Mouse (Mus musculus) CD4-positive helper T cell, adult 2 months (primary cell): ENCODE results near the gene Klhl36.

Experiments
- DNase-seq: peaks from one replicate; pipeline ENCODE4 v3.0.0-alpha.2; 2012; ENCODE audit warnings: low read depth, missing footprints, low spot score

Gene Klhl36

DNA sequence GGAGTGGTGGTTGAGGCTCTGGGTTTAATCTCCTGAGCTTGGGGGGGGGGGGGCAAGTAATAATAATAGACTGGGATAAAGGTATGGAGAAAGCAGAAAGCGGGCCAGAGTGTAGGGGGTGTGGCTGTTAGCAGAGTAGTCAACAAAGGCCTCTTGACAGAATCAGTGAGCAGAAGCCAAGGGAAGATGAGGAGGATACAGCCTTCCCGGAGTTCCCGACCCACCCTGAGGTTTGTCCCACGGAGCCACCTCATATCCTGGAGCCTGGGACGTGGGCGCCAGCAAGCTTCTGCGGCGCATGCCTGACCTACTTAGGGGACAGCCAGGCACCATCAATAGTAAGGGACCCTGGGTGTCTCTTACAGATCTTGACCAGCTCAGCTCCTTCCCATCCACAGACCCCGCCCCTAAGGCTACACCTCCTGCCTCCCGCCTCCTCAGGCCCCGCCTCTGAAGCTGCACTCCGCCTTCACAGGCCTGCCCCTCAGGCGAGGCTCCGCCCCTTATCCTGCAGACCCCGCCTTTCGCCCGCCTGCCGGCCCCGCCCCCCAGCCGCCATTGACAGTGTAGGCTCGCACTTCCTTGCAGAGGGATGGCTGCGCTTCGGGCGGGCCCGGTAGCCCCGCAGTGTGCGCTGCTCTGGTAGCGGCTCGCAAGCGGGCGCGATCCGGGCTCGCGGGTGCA is at the start of gene Klhl36:
Klhl36 (plus strand) TSS at position 561 of the 684 bp plus-strand sequence.
- peak; percentile 95 for DNase-seq

DNA sequence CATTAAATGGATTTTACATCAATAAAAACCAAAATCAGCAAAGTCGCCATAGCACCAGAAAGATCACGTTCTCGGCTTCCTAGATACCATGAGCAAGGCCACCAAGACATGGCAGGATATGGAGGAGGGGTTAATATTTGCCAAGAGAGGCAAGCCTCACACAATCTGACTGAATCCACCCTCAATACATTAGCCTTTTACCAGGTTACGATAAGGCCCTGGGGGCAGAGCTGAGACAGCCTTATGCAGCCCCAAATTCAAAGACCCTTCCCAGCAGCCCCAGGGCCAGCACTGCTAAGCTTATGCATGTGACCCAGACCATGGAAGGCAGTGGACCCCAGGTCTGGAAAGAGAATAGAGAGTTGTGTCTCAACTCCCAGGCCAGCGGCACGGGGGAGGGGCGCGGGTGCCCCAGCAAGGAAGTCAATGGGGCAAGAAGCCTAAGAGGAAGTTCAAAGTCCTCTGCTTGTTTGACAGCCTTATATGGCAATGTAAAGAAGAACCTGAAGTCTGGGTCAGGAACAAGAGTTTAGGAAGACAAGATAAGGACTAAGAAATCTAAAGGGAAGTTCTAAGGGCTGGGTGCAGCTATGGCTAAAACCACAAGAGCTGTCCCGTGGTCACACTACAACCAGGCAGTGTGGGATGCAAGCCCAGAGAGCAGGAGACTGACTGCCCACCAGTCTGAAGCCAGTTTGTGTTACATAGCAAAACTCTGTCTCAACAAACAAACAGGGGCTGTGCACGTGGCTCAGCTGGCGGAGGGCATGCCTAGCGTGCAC is 49.2 kb upstream of the Klhl36 start:
- peak; percentile 68 for DNase-seq

DNA sequence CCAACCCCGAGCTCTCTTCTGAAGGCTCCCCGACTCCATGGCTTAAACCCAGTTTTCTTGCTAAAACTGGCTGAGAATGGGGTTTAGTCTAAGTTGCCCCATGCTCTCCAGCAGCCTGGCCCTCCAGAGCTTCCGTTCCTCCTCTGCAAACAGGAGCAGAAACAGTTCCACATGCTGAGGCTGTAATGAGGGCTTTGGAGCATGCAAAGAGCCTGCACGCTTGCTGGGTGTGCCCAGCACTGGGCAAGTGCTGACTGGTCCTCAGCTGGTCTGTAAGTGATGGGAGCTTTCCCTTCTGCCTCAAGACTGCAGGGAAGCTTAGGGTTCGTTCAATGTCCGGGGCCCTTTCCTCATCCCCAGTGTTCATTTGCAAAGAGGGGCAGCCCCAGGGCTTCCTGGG is 45.8 kb upstream of the Klhl36 start:
- no peak for DNase-seq

DNA sequence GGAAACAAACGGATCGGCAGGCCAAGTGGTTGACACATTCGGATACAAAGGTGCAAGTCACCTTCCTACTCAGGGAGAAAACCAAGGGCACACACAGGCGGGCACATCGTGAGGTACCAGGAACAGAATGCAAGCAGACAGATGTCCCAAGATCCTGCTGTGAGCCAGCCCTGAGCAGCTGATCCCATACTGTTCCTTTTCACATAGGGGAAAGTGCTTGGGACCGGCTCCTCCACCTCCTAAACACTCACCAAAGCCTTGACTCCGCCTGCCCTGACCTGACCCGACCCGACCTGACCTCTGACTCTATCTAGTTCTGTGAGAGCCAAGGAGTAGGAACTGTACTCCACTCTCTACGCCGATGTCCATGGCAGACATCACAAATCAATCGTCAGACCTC is 44.6 kb upstream of the Klhl36 start:
- no peak for DNase-seq

DNA sequence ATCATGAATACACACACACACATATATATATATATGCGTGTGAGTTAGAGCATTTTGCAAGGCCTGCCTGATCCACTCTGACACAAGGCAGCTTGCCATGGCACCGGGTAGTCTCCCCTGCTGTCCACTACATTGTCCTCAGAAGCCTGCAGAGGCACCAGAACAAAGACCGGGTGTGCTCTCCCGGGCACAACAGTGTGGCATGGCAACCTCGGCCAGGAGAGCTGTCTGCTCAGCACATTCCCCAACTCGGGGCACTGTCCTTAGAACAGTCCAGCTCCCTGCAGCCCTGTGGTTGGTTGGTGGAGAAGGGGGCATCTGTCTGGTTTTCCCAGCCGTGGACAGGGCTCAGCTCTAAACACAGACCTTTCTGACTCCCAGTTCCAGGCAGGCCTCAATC is 42.8 kb upstream of the Klhl36 start:
- DNase-seq: no peak

DNA sequence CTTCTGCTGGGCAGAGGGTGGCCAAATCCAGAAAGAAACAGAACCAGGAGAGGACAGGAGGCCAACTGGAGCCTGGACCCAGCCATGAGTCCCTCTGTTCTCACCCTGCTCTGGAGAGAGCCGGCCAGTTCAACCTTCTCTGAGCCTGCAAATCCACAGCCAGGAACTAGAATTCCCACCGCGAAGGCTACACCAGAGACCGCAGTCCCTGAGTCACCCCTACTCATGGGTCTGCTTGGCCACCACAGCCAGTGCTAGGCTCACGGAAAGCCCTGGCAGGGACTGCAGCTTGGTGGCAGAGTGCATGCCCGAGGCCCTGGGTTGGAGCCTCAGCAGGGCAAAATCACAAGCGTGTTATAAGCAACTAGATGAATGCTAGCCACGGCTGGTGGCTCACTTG is 42.1 kb upstream of the Klhl36 start:
- no peak for DNase-seq

DNA sequence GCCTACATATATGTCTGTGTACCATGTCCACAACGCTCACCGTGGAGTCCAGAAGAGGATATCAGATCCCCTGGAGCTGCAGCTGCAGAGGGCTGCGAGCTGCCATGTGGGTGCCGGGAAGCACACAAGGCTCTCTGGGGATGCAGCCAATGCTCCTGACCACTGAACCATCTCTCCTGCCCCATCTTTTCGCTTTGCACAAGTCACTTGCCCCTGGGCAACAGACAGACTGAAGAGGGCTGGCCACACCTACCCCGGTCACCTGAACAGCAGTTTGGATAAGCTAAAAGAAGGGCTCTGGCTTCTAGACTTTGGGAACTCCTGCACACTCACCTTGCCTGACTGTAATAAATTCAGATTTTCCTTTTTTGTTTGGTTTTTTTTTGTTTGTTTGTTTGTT is 40.4 kb upstream of the Klhl36 start:
- DNase-seq: no peak

DNA sequence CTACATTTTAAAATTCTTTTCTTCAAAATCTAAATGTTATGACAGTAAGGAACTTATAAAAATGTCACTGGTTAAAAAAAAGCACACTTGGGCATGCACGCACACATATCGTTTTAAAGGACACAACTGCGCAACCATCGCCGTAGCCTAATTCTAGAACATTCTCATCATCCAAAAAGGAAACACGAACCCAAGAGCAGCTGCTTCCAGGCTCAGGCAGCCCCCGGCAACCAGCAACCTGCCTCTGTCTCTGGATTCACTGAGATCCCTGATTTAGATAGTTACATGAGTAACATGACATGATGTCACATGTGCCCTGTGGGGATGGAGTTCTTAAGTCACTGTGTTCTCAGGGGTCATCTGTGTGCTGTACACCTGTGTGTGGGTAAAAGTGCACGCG is 38.8 kb upstream of the Klhl36 start:
- DNase-seq: no peak

DNA sequence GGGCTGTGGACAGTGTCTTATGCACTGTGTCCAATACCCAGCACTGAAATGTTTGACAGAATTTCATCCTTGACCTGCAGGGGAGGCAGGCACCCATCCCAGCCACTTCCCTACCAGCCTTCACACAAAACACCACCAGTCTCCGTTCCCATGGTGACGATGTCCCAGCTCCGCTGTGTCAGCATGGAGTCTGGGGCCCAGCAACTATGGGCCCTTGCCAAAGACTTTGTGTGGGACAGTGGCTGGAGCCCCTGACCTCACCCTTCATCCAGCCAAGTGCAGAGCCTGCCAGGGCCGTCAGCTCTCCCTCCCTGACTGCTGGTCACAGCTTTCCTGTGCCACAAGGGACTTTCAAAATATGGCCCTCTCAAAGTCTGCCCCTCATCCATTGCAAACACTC is 38.0 kb upstream of the Klhl36 start:
- no peak for DNase-seq

DNA sequence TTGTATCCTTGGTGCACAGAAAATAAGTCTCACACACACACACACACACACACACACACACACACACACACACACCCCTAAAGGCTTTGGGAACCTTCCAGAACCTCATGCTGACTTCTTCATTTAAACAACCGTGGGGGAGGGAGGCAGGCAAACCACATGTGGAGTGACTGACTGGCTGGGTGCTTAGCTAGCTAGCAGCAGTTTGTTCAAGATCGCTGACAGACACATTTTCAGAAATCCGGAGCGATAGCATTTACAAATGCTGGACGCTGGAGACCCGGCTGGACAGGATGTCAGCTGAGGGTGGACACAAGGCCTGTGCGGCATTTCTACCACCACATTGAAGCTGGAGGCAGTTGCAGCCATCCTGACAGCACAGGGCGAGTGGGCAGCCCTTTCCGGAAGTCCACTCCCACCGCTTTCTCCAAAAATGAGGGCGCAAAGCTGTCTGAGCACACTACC is 37.2 kb upstream of the Klhl36 start:
- DNase-seq: peak; percentile 50

DNA sequence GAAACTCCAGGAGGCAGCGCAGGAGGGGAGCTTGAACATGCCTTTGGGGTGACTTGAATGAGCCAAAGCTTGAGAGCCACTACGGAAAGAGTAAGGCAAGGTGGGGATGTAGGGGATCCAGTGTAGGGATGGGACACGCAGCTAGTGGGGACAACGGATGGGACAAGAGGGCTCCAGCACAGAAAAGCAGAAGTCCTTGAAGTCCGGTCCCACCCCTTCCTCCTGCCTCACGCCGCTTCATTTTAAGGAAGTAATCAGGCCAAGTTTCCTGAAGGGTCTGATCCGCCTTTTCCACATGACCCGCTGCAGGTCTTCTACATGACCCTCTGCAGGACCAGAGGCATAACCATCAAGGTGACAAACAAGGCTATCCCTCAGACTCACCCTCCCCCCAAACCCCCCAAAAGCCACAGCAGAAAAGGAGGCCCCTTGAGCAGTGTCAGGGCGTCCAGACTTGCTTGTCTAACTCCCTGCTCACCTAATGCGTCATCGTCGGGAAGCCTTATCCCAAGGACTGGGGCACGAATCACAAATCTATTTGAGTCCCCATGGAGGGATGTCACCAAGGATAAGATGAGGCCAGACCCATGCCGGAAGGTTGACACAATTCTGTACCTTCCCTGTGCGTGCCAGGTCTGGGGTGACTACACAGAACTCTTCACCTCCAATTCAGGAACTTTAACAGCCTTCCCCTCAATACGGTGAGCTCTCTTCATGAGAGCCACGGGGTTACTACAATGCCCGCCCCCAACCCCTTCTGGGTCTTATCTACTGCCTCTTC is 35.9 kb upstream of the Klhl36 start:
- DNase-seq: no peak

DNA sequence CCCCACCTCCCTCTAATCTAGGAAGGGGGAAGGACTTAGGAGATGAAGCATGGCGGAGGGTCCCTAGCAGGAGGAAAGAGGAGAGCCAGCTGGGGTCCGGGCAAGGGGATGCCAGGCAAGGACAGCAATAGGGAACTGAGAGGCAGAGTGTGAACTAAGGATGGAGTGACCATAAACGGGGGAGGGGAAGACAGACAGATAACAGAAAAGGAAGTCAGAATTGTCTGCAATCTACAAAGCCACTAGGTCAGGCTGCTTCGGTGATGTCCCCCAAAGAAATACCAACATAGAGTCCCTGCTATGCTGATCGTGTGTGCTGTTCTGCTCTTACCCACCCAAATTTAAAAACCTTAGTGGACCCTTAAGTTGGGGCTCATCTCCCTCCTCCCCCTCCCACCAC is 35.1 kb upstream of the Klhl36 start:
- no peak for DNase-seq

DNA sequence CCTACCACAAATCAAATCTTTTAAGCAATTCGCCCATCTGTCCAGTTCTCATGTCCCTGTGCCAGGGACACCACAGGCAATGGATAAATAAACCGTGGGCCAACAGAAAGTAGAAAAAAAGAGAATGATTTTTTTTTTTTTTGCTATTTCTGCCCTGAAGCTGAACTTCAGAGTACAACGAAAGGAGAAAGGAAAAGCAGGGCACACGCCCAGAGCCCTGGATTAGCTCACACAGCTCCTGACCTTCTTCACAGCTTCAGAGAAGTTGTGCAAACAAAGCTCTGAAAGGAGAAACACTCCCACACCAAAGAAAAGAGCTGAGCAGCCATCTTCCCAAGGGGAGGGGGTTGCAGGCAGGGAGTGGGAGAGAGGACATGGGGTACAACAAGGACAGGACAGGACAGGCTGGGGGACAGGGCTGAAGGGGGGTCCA is 34.3 kb upstream of the Klhl36 start:
- no peak for DNase-seq

DNA sequence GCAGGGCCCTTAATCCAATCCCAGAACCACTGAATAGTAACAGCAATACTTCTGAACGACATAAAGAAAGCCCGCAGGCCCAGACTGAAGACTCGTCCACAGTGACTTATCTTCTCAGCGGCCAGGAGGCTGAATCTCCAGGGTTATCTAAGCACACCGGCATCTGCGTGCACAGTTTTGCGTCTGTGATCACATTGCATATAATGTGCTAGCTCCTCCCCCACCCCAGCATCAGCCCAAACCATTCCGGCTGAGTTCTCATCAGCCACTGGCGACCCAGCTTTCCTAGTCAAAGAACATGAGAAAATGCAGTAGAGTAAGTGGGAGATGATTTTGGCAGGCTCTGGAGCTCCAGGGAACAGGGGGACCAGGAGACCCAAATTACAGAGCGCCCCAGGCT is 33.1 kb upstream of the Klhl36 start:
- no peak for DNase-seq

DNA sequence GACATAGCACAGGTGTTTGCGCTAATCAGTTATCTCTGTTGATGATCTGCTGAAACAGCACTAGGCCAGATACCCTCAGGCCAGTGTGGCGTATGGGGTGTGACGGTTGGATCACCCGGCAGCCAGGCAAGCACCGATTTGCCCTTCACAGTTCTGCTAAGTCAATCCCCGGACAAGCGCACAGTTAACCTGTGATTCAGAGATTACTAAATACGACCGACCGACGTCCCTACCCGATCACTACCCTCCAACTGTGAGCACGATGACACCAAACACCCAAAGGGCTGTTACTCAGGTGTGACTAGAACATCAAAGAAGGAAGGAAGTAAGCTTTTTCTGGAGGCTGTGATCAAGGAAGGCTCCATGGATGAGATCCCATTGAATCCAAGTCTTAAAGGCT is 32.6 kb upstream of the Klhl36 start:
- DNase-seq: peak; percentile 39

DNA sequence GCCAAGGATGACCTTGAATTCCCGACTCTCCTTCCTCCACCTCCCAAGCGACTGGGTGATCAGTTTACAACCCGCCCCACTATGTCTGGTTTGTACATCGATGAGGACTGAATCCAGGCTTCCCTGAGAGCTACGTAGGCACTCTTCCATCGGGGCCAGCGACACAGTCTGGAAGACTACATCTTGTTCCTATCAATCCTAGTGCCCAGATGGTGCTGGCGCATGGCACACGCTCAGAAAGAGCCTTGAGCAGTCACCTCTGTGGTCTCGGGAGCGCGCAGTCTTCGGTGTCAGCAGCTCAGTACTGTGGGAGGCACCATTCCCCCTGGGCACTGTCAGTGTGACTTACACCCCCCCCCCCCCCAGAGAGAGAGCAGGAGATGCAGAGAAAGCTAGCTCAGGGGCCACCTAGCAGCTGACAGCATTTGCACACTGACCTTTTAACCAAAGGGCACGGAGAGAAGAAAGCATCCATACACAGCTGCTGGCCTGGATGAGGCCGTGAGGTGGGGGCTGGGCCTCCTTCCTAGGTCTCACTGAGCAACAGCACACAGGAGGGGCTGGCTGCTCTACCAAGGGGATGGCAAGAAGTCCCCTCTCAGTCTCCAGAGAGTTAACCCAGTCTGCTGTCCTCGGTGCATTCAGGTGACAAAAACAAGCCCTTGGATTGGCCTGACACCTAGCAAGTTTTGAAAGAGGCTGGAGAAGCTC is 32.0 kb upstream of the Klhl36 start:
- DNase-seq: no peak

DNA sequence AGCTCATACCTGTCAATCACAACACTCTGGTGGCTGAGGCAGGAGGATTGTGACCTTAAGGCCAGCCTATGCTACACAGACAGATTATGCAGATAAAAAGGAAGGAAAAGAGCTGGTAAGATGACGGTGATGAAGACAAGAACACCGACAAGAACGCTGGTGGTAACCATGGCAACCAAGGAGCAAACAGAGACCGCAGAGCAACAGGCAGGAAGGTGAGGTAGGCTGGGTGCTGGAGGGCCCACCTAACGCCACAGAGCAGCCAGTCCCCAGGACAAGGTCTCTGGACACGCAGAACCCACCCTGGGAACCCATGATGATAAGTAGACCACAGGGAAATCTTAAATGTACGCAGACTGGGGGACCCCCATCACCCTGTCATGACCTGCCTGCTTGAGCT is 31.5 kb upstream of the Klhl36 start:
- peak; percentile 96 for DNase-seq

DNA sequence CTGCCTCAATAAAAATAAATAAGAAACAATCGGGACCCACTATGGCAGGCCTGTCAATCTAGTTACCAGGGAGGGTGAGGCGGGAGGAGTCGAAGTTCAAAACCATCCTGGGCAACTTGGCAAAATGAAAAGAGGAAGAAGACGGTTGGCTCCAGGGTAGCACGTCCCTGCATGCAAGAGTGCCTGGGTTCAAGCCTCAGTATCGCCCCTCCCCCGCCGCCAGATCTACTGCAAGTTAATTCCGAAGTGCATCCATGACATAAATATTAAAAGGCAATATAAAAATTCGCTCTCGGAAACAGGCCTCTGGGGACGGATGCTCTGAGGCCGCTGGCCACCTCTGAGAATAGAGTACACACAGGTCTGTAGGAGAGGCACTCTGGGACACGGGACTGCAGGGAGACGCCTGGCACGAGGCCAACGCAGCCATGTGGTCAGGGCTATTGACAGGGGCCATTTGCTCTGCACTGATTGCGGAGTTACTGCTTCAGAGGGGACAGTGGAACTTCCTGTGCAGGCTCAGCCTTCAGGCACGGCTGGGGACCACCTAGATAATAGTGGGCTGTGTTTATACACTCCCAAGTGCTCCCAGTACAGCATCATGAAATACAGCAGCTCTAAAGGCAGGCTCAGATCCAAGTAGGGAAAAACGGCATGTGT is 30.6 kb upstream of the Klhl36 start:
- DNase-seq: no peak

DNA sequence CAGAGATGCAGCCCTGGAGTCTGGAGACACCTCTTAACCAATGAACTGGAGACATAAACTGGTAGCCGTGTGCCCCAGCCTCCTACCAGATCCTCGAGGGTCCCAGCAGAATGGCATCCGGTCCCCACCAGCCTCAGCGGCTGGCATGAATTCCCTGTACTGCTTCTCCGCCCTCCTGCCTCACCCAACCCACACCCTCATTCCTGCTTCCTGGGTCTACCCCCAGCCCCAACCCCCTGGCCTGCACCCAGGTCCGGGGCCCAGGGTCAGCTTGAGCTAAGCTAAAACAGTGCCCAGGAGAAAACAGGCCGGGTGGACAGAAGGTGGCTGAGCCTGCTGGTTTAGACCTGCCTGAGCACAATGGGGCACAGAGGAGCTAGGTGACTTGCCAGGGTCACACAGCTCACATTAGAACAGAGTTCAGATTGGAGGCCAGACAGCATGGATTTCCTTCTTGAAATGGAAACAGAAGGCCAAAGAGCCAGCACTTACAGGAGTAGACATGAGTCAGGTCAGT is 29.9 kb upstream of the Klhl36 start:
- peak; percentile 43 for DNase-seq

DNA sequence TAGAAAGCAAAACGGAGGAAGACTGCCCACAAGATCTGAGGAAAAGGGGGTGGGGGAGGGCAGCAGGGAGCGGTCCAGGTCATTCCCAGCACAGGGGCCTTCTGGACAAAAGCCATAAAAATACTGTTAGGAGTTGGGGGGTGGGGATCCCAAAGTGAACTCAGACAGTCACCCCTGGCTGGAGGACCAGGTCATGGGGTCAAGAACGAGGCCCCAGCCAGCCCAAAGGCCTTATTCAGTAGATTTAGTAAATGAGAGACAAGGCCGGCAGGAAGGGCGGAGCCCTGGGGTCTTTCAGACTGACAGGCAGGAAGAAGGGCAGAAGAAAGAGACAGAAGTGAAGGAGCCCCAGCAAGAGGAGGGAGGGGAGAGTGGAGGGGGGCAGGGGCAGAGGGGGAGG is 29.1 kb upstream of the Klhl36 start:
- no peak for DNase-seq

DNA sequence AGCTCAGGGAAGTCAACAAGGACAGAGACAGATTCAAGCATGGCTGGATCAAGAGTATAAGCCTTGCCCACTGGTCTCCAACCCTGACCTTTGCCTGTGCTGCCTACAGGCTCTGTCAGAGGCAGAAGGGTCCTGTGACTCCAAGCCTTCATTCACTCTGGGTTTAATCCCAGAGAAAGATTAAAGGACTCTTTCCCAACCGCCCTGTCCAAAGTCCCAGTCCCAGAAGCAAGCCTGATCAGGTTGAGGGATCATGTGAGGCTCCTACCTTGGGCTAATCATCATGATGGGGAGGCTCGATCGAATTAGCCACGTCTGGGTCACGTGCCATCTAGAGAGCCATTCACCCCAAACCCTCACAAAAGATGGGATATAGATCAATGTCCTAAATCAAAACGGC is 27.4 kb upstream of the Klhl36 start:
- DNase-seq: no peak
